Mouse (Mus musculus) kidney, postnatal 0 days (tissue): ENCODE data around the gene Qtrt1. TPM values are rescaled to one million over a fixed set of nuclear protein-coding genes. Genes with fewer than 3 reads are reported as not detected.
"Not testable (repeated sequence)": the region's sequence is repeated elsewhere in the genome, so short reads cannot be mapped to it uniquely, and the experiment has no call there.

Experiments used
- ATAC-seq: fragments of 200-750 bp; cut with Nextera tagmentation; replicated peaks from 2 replicates; pipeline ENCODE4 v1.8.0; 2017; ENCODE audit warnings: low read depth, moderate number of reproducible peaks, moderate TSS enrichment, moderate library complexity; ENCODE audit not compliant: low FRiP score
- DNase-seq: peaks from one replicate; pipeline ENCODE4 v3.0.0-alpha.2; 2016; ENCODE audit warnings: low spot score
- H3K27ac ChIP-seq: fragments of 300-500 bp; sonication (generic); 2 replicates; pipeline ENCODE4 v1.5.1; 2014; ENCODE audit warnings: mild to moderate bottlenecking
- H3K27me3 ChIP-seq: fragments of 300-500 bp; sonication (generic); 2 replicates; pipeline ENCODE4 v1.6.1; 2014; ENCODE audit warnings: low read length, mixed read lengths; ENCODE audit not compliant: insufficient read depth
- H3K36me3 ChIP-seq: fragments of 300-500 bp; sonication (generic); 2 replicates; pipeline ENCODE4 v1.6.1; 2014; ENCODE audit warnings: low read length, mixed read lengths; ENCODE audit not compliant: insufficient read depth
- H3K4me1 ChIP-seq: fragments of 300-500 bp; sonication (generic); replicated peaks from 2 replicates; pipeline ENCODE4 v1.6.1; 2014; ENCODE audit warnings: antibody characterized with exemption, low read length, mixed read lengths; ENCODE audit not compliant: insufficient read depth
- H3K4me2 ChIP-seq: fragments of 300-500 bp; sonication (generic); 2 replicates; pipeline ENCODE4 v1.6.1; 2014; ENCODE audit warnings: mild to moderate bottlenecking, low read length, moderate library complexity, mixed read lengths
- H3K4me3 ChIP-seq: fragments of 300-500 bp; sonication (generic); replicated peaks from 2 replicates; pipeline ENCODE4 v1.5.1; 2014; ENCODE audit warnings: low read depth, low read length
- H3K9ac ChIP-seq: fragments of 300-500 bp; sonication (generic); 2 replicates; pipeline ENCODE4 v1.6.1; 2014; ENCODE audit warnings: low read depth, low read length
- H3K9me3 ChIP-seq: fragments of 300-500 bp; sonication (generic); replicated peaks from 2 replicates; pipeline ENCODE4 v1.6.1; 2016; ENCODE audit warnings: low read length, inconsistent platforms, mixed read lengths
- CTCF ChIP-seq: IDR thresholded peaks from 2 replicates; pipeline ENCODE4 v1.5.1; 2016; ENCODE audit warnings: antibody characterized with exemption, low read depth, mild to moderate bottlenecking, moderate library complexity
- WGBS: fragments of 180-500 bp; shearing (Covaris S2); extraction: QIAGEN DNeasy Blood & Tissue Kit; methylation state at CpG from one replicate; pipeline ENCODE4 v1.1.7; 2014; 5-methylcytosine and 5-hydroxymethylcytosine counted together
- polyA plus RNA-seq: library from polyadenylated mRNA; unstranded; fragments of >200 nt; fragmentation: Nextera tagmentation; extraction: Ambion mirVana; gene quantifications from 2 replicates; pipeline ENCODE4 v1.2.1, GENCODE M21; 2015

Gene Qtrt1
- polyA plus RNA-seq, 1 experiment from 2014 or later = 42.0 TPM

DNA sequence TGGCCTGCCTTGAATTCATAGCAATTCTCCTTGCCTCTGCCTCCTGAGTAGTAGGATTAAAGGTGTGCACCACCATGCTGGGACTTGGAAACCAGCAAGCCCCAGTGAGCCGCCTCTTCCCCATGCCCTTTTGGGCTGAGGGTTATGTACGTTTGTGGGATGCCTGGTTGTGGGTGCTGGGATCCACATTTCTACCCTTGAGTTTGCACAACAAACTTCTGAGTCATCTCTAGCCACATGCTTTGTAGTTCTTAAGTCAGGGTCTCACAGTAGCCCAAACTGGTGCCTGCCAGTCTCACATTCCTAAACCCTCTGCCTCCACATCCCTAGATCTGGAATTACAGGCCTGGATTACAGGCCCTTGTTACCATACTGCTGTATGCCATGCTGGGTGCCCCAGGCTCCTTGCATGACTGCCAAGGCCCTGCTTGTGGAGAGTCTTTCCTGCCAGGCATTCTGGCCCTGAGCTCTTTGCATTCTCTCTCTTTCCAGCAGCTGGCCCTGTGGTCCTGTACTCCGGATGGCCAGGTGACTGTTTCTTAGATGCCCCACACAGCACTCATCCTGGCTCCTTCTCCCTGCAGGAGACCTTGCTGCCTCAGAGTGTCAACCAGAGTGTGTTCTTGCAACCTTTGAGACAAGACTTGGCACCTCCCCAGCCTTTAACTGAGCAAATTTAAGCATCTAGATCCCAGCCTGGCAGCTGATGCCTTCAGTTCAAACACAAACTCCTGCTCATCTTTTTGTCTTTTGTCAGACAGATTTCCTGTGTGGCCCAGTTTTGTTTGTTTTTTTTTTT is 52.3 kb downstream of the Qtrt1 start:
- Histone ChIP-seq H3K27me3 (no peaks in the 10 kb centered on the region), H3K27ac (peak overlapping the region; percentile 76), H3K9ac (no peak overlapping the region), H3K36me3 (peaks cover 26% of the 10 kb centered on the region), H3K4me3 (no peak overlapping the region), H3K4me1 (peaks cover 8% of the 10 kb centered on the region; the same call in 1 of the 2 replicates), H3K9me3 (no peaks in the 10 kb centered on the region), H3K4me2 (no peak overlapping the region)
- no peak for TF ChIP-seq CTCF
- 89% methylated on average over 3 of the region's 3 CpGs for WGBS
- DNase-seq (no peak), ATAC-seq (no peak)

- not testable (repeated sequence) for H3K9ac ChIP-seq, ATAC-seq, DNase-seq
These were observed 52.9 kb downstream of the Qtrt1 start for GRCm38 (mm10) chr9:21464565-21464928.

GRCm38 (mm10) chr9:21469032-21470024 is 57.7 kb downstream of the Qtrt1 start:
- no peaks in the 10 kb centered on the region for H3K27me3 ChIP-seq
- DNase-seq (no peak), ATAC-seq (no peak)
- no peak overlapping the region for H3K4me2 ChIP-seq
- H3K36me3 ChIP-seq = peaks cover 45% of the 10 kb centered on the region
- no peak overlapping the region for H3K9ac ChIP-seq
- peak; percentile 76 for TF ChIP-seq CTCF
- no peak overlapping the region for H3K27ac ChIP-seq
- H3K4me1 ChIP-seq = no peaks in the 10 kb centered on the region
- 87% methylated on average over 20 of the region's 20 CpGs for WGBS
- no peak overlapping the region for H3K4me3 ChIP-seq
- H3K9me3 ChIP-seq = no peaks in the 10 kb centered on the region

More at GRCm38 (mm10) chr9:21464565-21464928, 52.9 kb downstream of the Qtrt1 start:
- not testable (repeated sequence) for H3K27me3 ChIP-seq, H3K4me1 ChIP-seq, H3K4me2 ChIP-seq, H3K9me3 ChIP-seq, H3K27ac ChIP-seq, H3K4me3 ChIP-seq
- peaks cover 23% of the 10 kb centered on the region for H3K36me3 ChIP-seq
- 85% methylated on average over 7 of the region's 7 CpGs for WGBS

Other genes starting within 250 kb of the Qtrt1 start
- 8.2 and 8.3 TPM in 2 replicates for gene Pde4a, start 246.1 kb upstream of the Qtrt1 start, polyA plus RNA-seq
- 49.3 and 50.8 TPM in 2 replicates for gene Keap1, start 172.5 kb upstream of the Qtrt1 start, polyA plus RNA-seq
- 0.11 TPM in 1 of 2 replicates, not detected in the other for gene S1pr5, start 163.4 kb upstream of the Qtrt1 start, polyA plus RNA-seq
- gene Atg4d, start 146.5 kb upstream of the Qtrt1 start, polyA plus RNA-seq = 51.7 and 52.9 TPM in 2 replicates
- gene Kri1, start 123.9 kb upstream of the Qtrt1 start, polyA plus RNA-seq = 8.7 and 10.6 TPM in 2 replicates
- gene Cdkn2d, start 120.4 kb upstream of the Qtrt1 start, polyA plus RNA-seq = 31.4 and 37.8 TPM in 2 replicates
- 57.3 and 63.0 TPM in 2 replicates for gene Ap1m2, start 99.5 kb upstream of the Qtrt1 start, polyA plus RNA-seq
- 76.5 and 80.5 TPM in 2 replicates for gene Slc44a2, start 91.1 kb upstream of the Qtrt1 start, polyA plus RNA-seq
- 113 and 125 TPM in 2 replicates for gene Ilf3, start 44.0 kb upstream of the Qtrt1 start, polyA plus RNA-seq
- 68.0 and 68.9 TPM in 2 replicates for gene Dnm2, start 13.1 kb downstream of the Qtrt1 start, polyA plus RNA-seq
- gene Tmed1, start 98.4 kb downstream of the Qtrt1 start, polyA plus RNA-seq = 128 and 131 TPM in 2 replicates
- gene AB124611, start 114.3 kb downstream of the Qtrt1 start, polyA plus RNA-seq = 2.3 and 2.6 TPM in 2 replicates
- gene Carm1, start 135.1 kb downstream of the Qtrt1 start, polyA plus RNA-seq = 23.7 and 26.3 TPM in 2 replicates
- gene Timm29, start 180.9 kb downstream of the Qtrt1 start, polyA plus RNA-seq = 28.1 and 29.2 TPM in 2 replicates
- gene Yipf2, start 181.0 kb downstream of the Qtrt1 start, polyA plus RNA-seq = 30.2 and 31.6 TPM in 2 replicates
- gene Smarca4, start 204.3 kb downstream of the Qtrt1 start, polyA plus RNA-seq = 41.7 and 46.0 TPM in 2 replicates